Mouse (Mus musculus) MEL (cell line): ENCODE data around the gene Slc26a11. TPM values are rescaled to one million over a fixed set of nuclear protein-coding genes. Genes with fewer than 3 reads are reported as not detected.

Source experiments
- DNase-seq: peaks from one replicate; pipeline ENCODE4 v3.0.0; 2011; ENCODE audit warnings: low read depth, low spot score
- H3K27ac ChIP-seq: 2 replicates; pipeline ENCODE4 v1.5.1; 2012; ENCODE audit warnings: low read depth, mild to moderate bottlenecking, control low read depth, low read length, moderate library complexity; ENCODE audit not compliant: control insufficient read depth
- H3K27me3 ChIP-seq, 2 experiments: fragments of 150-350 bp in 1 of 2; sonication (generic) in 1 of 2; 2 replicates each; pipeline ENCODE4 v1.6.1; 2012; ENCODE audit warnings: low read length in 2 of 2, mild to moderate bottlenecking in 2 of 2, improper control_type of control experiment in 1 of 2, moderate library complexity in 1 of 2; ENCODE audit not compliant: insufficient read depth in 2 of 2, control insufficient read depth in 1 of 2
- H3K36me3 ChIP-seq, 2 experiments: 2 replicates each; pipeline ENCODE4 v1.6.1; 2012 to 2014; ENCODE audit warnings: low read length in 2 of 2, improper control_type of control experiment in 1 of 2, inconsistent platforms in 1 of 2, mild to moderate bottlenecking in 1 of 2; ENCODE audit not compliant: insufficient read depth in 2 of 2, control insufficient read depth in 1 of 2
- H3K4me1 ChIP-seq, 2 experiments: fragments of 150-350 bp in 1 of 2; sonication (generic) in 1 of 2; 2 replicates each; pipeline ENCODE4 v1.6.1; 2012; ENCODE audit warnings: low read length in 2 of 2, improper control_type of control experiment in 1 of 2, mild to moderate bottlenecking in 1 of 2; ENCODE audit not compliant: insufficient read depth in 2 of 2, control insufficient read depth in 1 of 2
- H3K4me3 ChIP-seq, 2 experiments: fragments of 150-350 bp in 1 of 2; sonication (generic) in 1 of 2; 2 replicates each; pipeline ENCODE4 v1.5.1; 2012; ENCODE audit warnings: low read depth in 2 of 2, low read length in 2 of 2, mild to moderate bottlenecking in 2 of 2, moderate library complexity in 2 of 2, control low read depth in 1 of 2, improper control_type of control experiment in 1 of 2; ENCODE audit not compliant: control insufficient read depth in 1 of 2, insufficient read depth in 1 of 2
- H3K79me2 ChIP-seq: 2 replicates; pipeline ENCODE4 v1.6.1; 2012; ENCODE audit warnings: mild to moderate bottlenecking, low read length, moderate library complexity; ENCODE audit not compliant: control insufficient read depth, poor library complexity, insufficient read depth
- H3K9ac ChIP-seq: 2 replicates; pipeline ENCODE4 v1.6.1; 2012; ENCODE audit warnings: low read depth, mild to moderate bottlenecking, control low read depth, low read length, moderate library complexity; ENCODE audit not compliant: control insufficient read depth, poor library complexity, severe bottlenecking
- H3K9me3 ChIP-seq: fragments of 150-350 bp; sonication (generic); replicated peaks from 2 replicates; pipeline ENCODE4 v1.6.1; 2012; ENCODE audit warnings: mild to moderate bottlenecking, low read length, improper control_type of control experiment, moderate library complexity; ENCODE audit not compliant: insufficient read depth
- BHLHE40 ChIP-seq: IDR thresholded peaks from 2 replicates; pipeline ENCODE4 v1.6.1; 2012; ENCODE audit warnings: low read depth, mild to moderate bottlenecking, inconsistent platforms, low read length, improper control_type of control experiment, borderline replicate concordance
- CHD1 ChIP-seq: IDR thresholded peaks from 2 replicates; pipeline ENCODE4 v1.6.1; 2012; ENCODE audit warnings: low read depth, mild to moderate bottlenecking, inconsistent platforms, low read length, improper control_type of control experiment
- CHD2 ChIP-seq: IDR thresholded peaks from 2 replicates; pipeline ENCODE4 v1.6.1; 2011; ENCODE audit warnings: low read length, improper control_type of control experiment
- EP300 ChIP-seq, 2 experiments: IDR thresholded peaks; 2 replicates each; pipeline ENCODE4 v1.6.1; 2011; ENCODE audit warnings: improper control_type of control experiment in 2 of 2, low read length in 2 of 2, low read depth in 1 of 2, mild to moderate bottlenecking in 1 of 2
- ETS1 ChIP-seq: IDR thresholded peaks from 2 replicates; pipeline ENCODE4 v1.6.1; 2012; ENCODE audit warnings: low read depth, mild to moderate bottlenecking, inconsistent platforms, low read length, improper control_type of control experiment, moderate library complexity
- GABPA ChIP-seq: IDR thresholded peaks from 2 replicates; pipeline ENCODE4 v1.6.1; 2012; ENCODE audit warnings: low read depth, mild to moderate bottlenecking, inconsistent platforms, low read length, improper control_type of control experiment, moderate library complexity
- GATA1 ChIP-seq: IDR thresholded peaks from 2 replicates; pipeline ENCODE4 v1.6.1; 2011; ENCODE audit warnings: low read depth, low read length, improper control_type of control experiment
- HCFC1 ChIP-seq: IDR thresholded peaks from 2 replicates; pipeline ENCODE4 v1.6.1; 2012; ENCODE audit warnings: low read depth, mild to moderate bottlenecking, inconsistent platforms, low read length, improper control_type of control experiment, moderate library complexity
- KAT2A ChIP-seq: conservative IDR thresholded peaks from 2 replicates; pipeline ENCODE4 v1.6.1; 2012; ENCODE audit warnings: low read depth, low read length, improper control_type of control experiment, inconsistent platforms
- MAFK ChIP-seq: IDR thresholded peaks from 2 replicates; pipeline ENCODE4 v1.6.1; 2011; ENCODE audit warnings: low read depth, mild to moderate bottlenecking, low read length, improper control_type of control experiment, borderline replicate concordance
- MAZ ChIP-seq: IDR thresholded peaks from 2 replicates; pipeline ENCODE4 v1.6.1; 2012; ENCODE audit warnings: low read depth, mild to moderate bottlenecking, inconsistent platforms, low read length, improper control_type of control experiment
- MYB ChIP-seq: IDR thresholded peaks from 2 replicates; pipeline ENCODE4 v1.6.1; 2011; ENCODE audit warnings: mild to moderate bottlenecking, low read depth, low read length, improper control_type of control experiment
- MYC ChIP-seq: IDR thresholded peaks from 2 replicates; pipeline ENCODE4 v1.6.1; 2011; ENCODE audit warnings: low read depth, mild to moderate bottlenecking, low read length, improper control_type of control experiment, moderate library complexity
- NELFE ChIP-seq: IDR thresholded peaks from 2 replicates; pipeline ENCODE4 v1.6.1; 2011; ENCODE audit warnings: low read depth, low read length, improper control_type of control experiment
- POLR2A ChIP-seq, 2 experiments: IDR thresholded peaks; 2 replicates each; pipeline ENCODE4 v1.6.1; 2011 to 2012; ENCODE audit warnings: low read length in 2 of 2, mild to moderate bottlenecking in 2 of 2, control low read depth in 1 of 2, improper control_type of control experiment in 1 of 2, low read depth in 1 of 2, moderate library complexity in 1 of 2; ENCODE audit not compliant: control insufficient read depth in 1 of 2, insufficient read depth in 1 of 2, poor library complexity in 1 of 2
- POLR2AphosphoS2 ChIP-seq: IDR thresholded peaks from 2 replicates; pipeline ENCODE4 v1.6.1; 2011; ENCODE audit warnings: low read length, improper control_type of control experiment
- POLR2AphosphoS5 ChIP-seq: IDR thresholded peaks from 2 replicates; pipeline ENCODE4 v1.6.1; 2012; ENCODE audit warnings: low read depth, borderline replicate concordance, mild to moderate bottlenecking, inconsistent platforms, low read length, moderate library complexity, mixed read lengths
- RCOR1 ChIP-seq: IDR thresholded peaks from 2 replicates; pipeline ENCODE4 v1.6.1; 2012; ENCODE audit warnings: low read depth, mild to moderate bottlenecking, inconsistent platforms, low read length, improper control_type of control experiment
- SIN3A ChIP-seq: IDR thresholded peaks from 2 replicates; pipeline ENCODE4 v1.6.1; 2012; ENCODE audit warnings: low read length, improper control_type of control experiment, inconsistent platforms
- TAL1 ChIP-seq: IDR thresholded peaks from 2 replicates; pipeline ENCODE4 v1.6.1; 2012; ENCODE audit warnings: mild to moderate bottlenecking, inconsistent platforms, low read length, moderate library complexity, mixed read lengths
- TBP ChIP-seq: IDR thresholded peaks from 2 replicates; pipeline ENCODE4 v1.8.0; 2011; ENCODE audit warnings: low read depth, low read length, improper control_type of control experiment
- TCF12 ChIP-seq: IDR thresholded peaks from 2 replicates; pipeline ENCODE4 v1.6.1; 2014; ENCODE audit warnings: low read depth, mild to moderate bottlenecking, inconsistent platforms, low read length, improper control_type of control experiment, moderate library complexity
- UBTF ChIP-seq: IDR thresholded peaks from 2 replicates; pipeline ENCODE4 v1.6.1; 2012; ENCODE audit warnings: low read depth, mild to moderate bottlenecking, inconsistent platforms, low read length, improper control_type of control experiment, moderate library complexity, borderline replicate concordance; ENCODE audit not compliant: insufficient read depth
- USF1 ChIP-seq: IDR thresholded peaks from 2 replicates; pipeline ENCODE4 v1.6.1; 2014; ENCODE audit warnings: low read depth, mild to moderate bottlenecking, inconsistent platforms, low read length, improper control_type of control experiment, moderate library complexity
- ZC3H11A ChIP-seq: IDR thresholded peaks from 2 replicates; pipeline ENCODE4 v1.6.1; 2012; ENCODE audit warnings: low read depth, mild to moderate bottlenecking, inconsistent platforms, low read length, improper control_type of control experiment
- ZKSCAN1 ChIP-seq: IDR thresholded peaks from 2 replicates; pipeline ENCODE4 v1.6.1; 2012; ENCODE audit warnings: low read depth, mild to moderate bottlenecking, inconsistent platforms, low read length, improper control_type of control experiment, moderate library complexity
- ZNF384 ChIP-seq: IDR thresholded peaks from 2 replicates; pipeline ENCODE4 v1.6.1; 2012; ENCODE audit warnings: low read depth, mild to moderate bottlenecking, inconsistent platforms, low read length, improper control_type of control experiment
- polyA plus RNA-seq, 2 experiments: library from polyadenylated mRNA; stranded (reverse) in 1 of 2; unstranded in 1 of 2; fragments of >175 nt in 1 of 2; fragments of >200 nt in 1 of 2; gene quantifications; 2 replicates each; pipeline versions ENCODE4 v1.2.1 to v1.2.4; 2012; ENCODE audit warnings: low replicate concordance in 2 of 2, low read depth in 1 of 2; ENCODE audit not compliant: insufficient read length in 2 of 2, insufficient read depth in 1 of 2, missing spikeins in 1 of 2
- total RNA-seq: library from RNA; depleted of rRNA; stranded (reverse); fragments of 300-350 nt; gene quantifications from 2 replicates; pipeline ENCODE4 v1.2.3, GENCODE M21; 2012

Gene Slc26a11
- total and polyA plus RNA-seq, 3 experiments, result 0.04 TPM; not detected in 2

GRCm38 (mm10) chr11:119344865-119345264 is 10.5 kb upstream of the Slc26a11 start:
- no peak for DNase-seq
- Histone ChIP-seq H3K9me3 (no peaks in the 10 kb centered on the region), H3K4me3 (no peak overlapping the region), H3K79me2 (no peaks in the 10 kb centered on the region), H3K27ac (no peak overlapping the region), H3K27me3 (no peaks in the 10 kb centered on the region), H3K36me3 (no peaks in the 10 kb centered on the region; a peak in 1 of 4 replicates), H3K4me1 (peaks cover 0 to 16% of the 10 kb centered on the region in 2 experiments; a peak in 2 of 4 replicates), H3K9ac (no peak overlapping the region)
- TF ChIP-seq ZC3H11A (no peak), MYC (no peak), ZNF384 (no peak), MYB (no peak), MAZ (no peak), CHD1 (no peak), ZKSCAN1 (no peak), RCOR1 (no peak), MAFK (no peak), NELFE (no peak), GATA1 (no peak)

- Histone ChIP-seq H3K9me3 (no peaks in the 10 kb centered on the region), H3K4me1 (peaks cover 2 to 16% of the 10 kb centered on the region in 2 experiments; a peak in 2 of 4 replicates), H3K9ac (no peak overlapping the region), H3K4me3 (no peak overlapping the region), H3K27ac (no peak overlapping the region), H3K79me2 (no peaks in the 10 kb centered on the region), H3K27me3 (no peaks in the 10 kb centered on the region; a peak in 1 of 4 replicates), H3K36me3 (no peaks in the 10 kb centered on the region; a peak in 1 of 4 replicates)
- peak; percentile 77 for DNase-seq
- TF ChIP-seq GABPA, result no peak
- no peak for TF ChIP-seq POLR2AphosphoS2
- TF ChIP-seq TBP, result no peak
- TF ChIP-seq POLR2AphosphoS5, result no peak
- no peak for TF ChIP-seq ZNF384
- no peak for TF ChIP-seq UBTF
- no peak for TF ChIP-seq MAFK
- TF ChIP-seq GATA1, result peak; percentile 78
- TF ChIP-seq CHD1, result no peak
- TF ChIP-seq USF1, result no peak
- TF ChIP-seq RCOR1, result no peak
- peak; percentile 71 for TF ChIP-seq TAL1
- peak; percentile 78; the same call in 1 of the 2 replicates for TF ChIP-seq ETS1
- no peak for TF ChIP-seq POLR2A (IDR thresholded peaks at IDR 0.05; ENCODE audit: control insufficient read depth in 1 of 2, insufficient read depth in 1 of 2, low read depth in 1 of 2, low read length in 2 of 2, poor library complexity in 1 of 2)
- no peak for TF ChIP-seq BHLHE40
- TF ChIP-seq MAZ, result no peak
- TF ChIP-seq SIN3A, result no peak
- no peak for TF ChIP-seq ZKSCAN1
- peak; percentile 76 for TF ChIP-seq TCF12
- TF ChIP-seq CHD2, result no peak
- TF ChIP-seq EP300 (IDR thresholded peaks at IDR 0.05; ENCODE audit: low read depth in 1 of 2, low read length in 2 of 2), result peak; percentile 77 to 85
- no peak for TF ChIP-seq KAT2A
- TF ChIP-seq HCFC1, result no peak
These were observed 8.2 kb upstream of the Slc26a11 start for GRCm38 (mm10) chr11:119347125-119347524.
